Mouse (Mus musculus): Measurements from ENCODE around the gene Usp28. TPM values are rescaled to one million over a fixed set of nuclear protein-coding genes. Genes with fewer than 3 reads are reported as not detected.
"Not testable (repeated sequence)": the region's sequence is repeated elsewhere in the genome, so short reads cannot be mapped to it uniquely, and the experiment has no call there.

The Usp28 gene
- polyA plus RNA-seq, 1 experiment from 2014 or later = 121 TPM

GRCm38 (mm10) chr9:48980781-48981180 lies 4.4 kb upstream of the Usp28 start:
- H3K4me2 ChIP-seq (ENCODE audit: low read depth, low read length) = no peak overlapping the region
- no peak overlapping the region for H3K4me3 ChIP-seq (ENCODE audit: low read length)
- H3K9ac ChIP-seq (ENCODE audit: low read length) = no peak overlapping the region
- H3K36me3 ChIP-seq (ENCODE audit: control insufficient read depth, insufficient read depth) = no peaks in the 10 kb centered on the region
- H3K4me1 ChIP-seq (ENCODE audit: control insufficient read depth, insufficient read depth, low read length) = peaks cover 2% of the 10 kb centered on the region
- ATAC-seq (replicated peaks; ENCODE audit: extremely low read depth, insufficient read depth, low FRiP score) = no peak
- H3K9me3 ChIP-seq (replicated peaks; ENCODE audit: control insufficient read depth, low read length) = no peaks in the 10 kb centered on the region
- H3K27ac ChIP-seq (ENCODE audit: low read length) = peak overlapping the region; percentile 70
- no peaks in the 10 kb centered on the region for H3K27me3 ChIP-seq (ENCODE audit: control insufficient read depth, insufficient read depth, low read length)
- WGBS = 29% methylated on average over 3 of the region's 3 CpGs

- Histone ChIP-seq H3K36me3 (ENCODE audit: control insufficient read depth, insufficient read depth) (no peaks in the 10 kb centered on the region), H3K9ac (ENCODE audit: low read length) (no peak overlapping the region), H3K27me3 (ENCODE audit: control insufficient read depth, insufficient read depth, low read length) (no peaks in the 10 kb centered on the region), H3K4me3 (ENCODE audit: low read length) (no peak overlapping the region), H3K4me2 (ENCODE audit: low read depth, low read length) (no peak overlapping the region), H3K9me3 (replicated peaks; ENCODE audit: control insufficient read depth, low read length) (no peaks in the 10 kb centered on the region), H3K4me1 (ENCODE audit: control insufficient read depth, insufficient read depth, low read length) (peaks cover 2% of the 10 kb centered on the region), H3K27ac (ENCODE audit: low read length) (no peak overlapping the region)
- no peak for ATAC-seq (replicated peaks; ENCODE audit: extremely low read depth, insufficient read depth, low FRiP score)
These were observed 3.3 kb upstream of the Usp28 start for GRCm38 (mm10) chr9:48981827-48982226.

- H3K36me3 ChIP-seq (ENCODE audit: control insufficient read depth, insufficient read depth); H3K27ac ChIP-seq (ENCODE audit: low read length): not testable (repeated sequence)
These were observed 1.4 kb upstream of the Usp28 start for GRCm38 (mm10) chr9:48983801-48984200.

GRCm38 (mm10) chr9:48984320-48984844 lies 793 bp upstream of the Usp28 start:
- Histone ChIP-seq H3K4me2 (ENCODE audit: low read depth, low read length) (peak overlapping the region; percentile 74), H3K27me3 (ENCODE audit: control insufficient read depth, insufficient read depth, low read length) (no peaks in the 10 kb centered on the region), H3K27ac (ENCODE audit: low read length) (peak overlapping the region; percentile 95), H3K9ac (ENCODE audit: low read length) (peak overlapping the region; percentile 81), H3K4me1 (ENCODE audit: control insufficient read depth, insufficient read depth, low read length) (peaks cover 12% of the 10 kb centered on the region), H3K4me3 (ENCODE audit: low read length) (peak overlapping the region; percentile 62), H3K36me3 (ENCODE audit: control insufficient read depth, insufficient read depth) (no peaks in the 10 kb centered on the region), H3K9me3 (replicated peaks; ENCODE audit: control insufficient read depth, low read length) (no peaks in the 10 kb centered on the region)
- ATAC-seq (replicated peaks; ENCODE audit: extremely low read depth, insufficient read depth, low FRiP score) = no peak
- 17% methylated on average over 8 of the region's 8 CpGs for WGBS

More at GRCm38 (mm10) chr9:48983801-48984200, 1.4 kb upstream of the Usp28 start:
- not testable (repeated sequence) for H3K4me2 ChIP-seq (ENCODE audit: low read depth, low read length); H3K4me3 ChIP-seq (ENCODE audit: low read length); H3K9ac ChIP-seq (ENCODE audit: low read length); ATAC-seq (replicated peaks; ENCODE audit: extremely low read depth, insufficient read depth, low FRiP score); H3K9me3 ChIP-seq (replicated peaks; ENCODE audit: control insufficient read depth, low read length); H3K27me3 ChIP-seq (ENCODE audit: control insufficient read depth, insufficient read depth, low read length)
- H3K4me1 ChIP-seq (ENCODE audit: control insufficient read depth, insufficient read depth, low read length) = peaks cover 10% of the 10 kb centered on the region
- 92% methylated on average over 6 of the region's 6 CpGs for WGBS

GRCm38 (mm10) chr9:48985708-48986088 lies 523 bp downstream of the Usp28 start:
- H3K36me3 ChIP-seq (ENCODE audit: control insufficient read depth, insufficient read depth) = no peaks in the 10 kb centered on the region
- no peaks in the 10 kb centered on the region for H3K9me3 ChIP-seq (replicated peaks; ENCODE audit: control insufficient read depth, low read length)
- no peaks in the 10 kb centered on the region for H3K27me3 ChIP-seq (ENCODE audit: control insufficient read depth, insufficient read depth, low read length)
- ATAC-seq (replicated peaks; ENCODE audit: extremely low read depth, insufficient read depth, low FRiP score) = no peak
- peaks cover 12% of the 10 kb centered on the region for H3K4me1 ChIP-seq (ENCODE audit: control insufficient read depth, insufficient read depth, low read length)
- WGBS = 0% methylated on average over 20 of the region's 20 CpGs
- peak overlapping the region; percentile 84 for H3K9ac ChIP-seq (ENCODE audit: low read length)
- H3K27ac ChIP-seq (ENCODE audit: low read length) = peak overlapping the region; percentile 99
- peak overlapping the region; percentile 72 for H3K4me2 ChIP-seq (ENCODE audit: low read depth, low read length)
- H3K4me3 ChIP-seq (ENCODE audit: low read length) = peak overlapping the region; percentile 66

GRCm38 (mm10) chr9:48986616-48987141 lies 1.5 kb downstream of the Usp28 start:
- peak; percentile 47 for ATAC-seq (replicated peaks; ENCODE audit: extremely low read depth, insufficient read depth, low FRiP score)
- Histone ChIP-seq H3K4me1 (ENCODE audit: control insufficient read depth, insufficient read depth, low read length) (peaks cover 9% of the 10 kb centered on the region), H3K27me3 (ENCODE audit: control insufficient read depth, insufficient read depth, low read length) (no peaks in the 10 kb centered on the region), H3K4me2 (ENCODE audit: low read depth, low read length) (peak overlapping the region; percentile 72), H3K36me3 (ENCODE audit: control insufficient read depth, insufficient read depth) (no peaks in the 10 kb centered on the region), H3K4me3 (ENCODE audit: low read length) (peak overlapping the region; percentile 66), H3K27ac (ENCODE audit: low read length) (peak overlapping the region; percentile 99), H3K9ac (ENCODE audit: low read length) (peak overlapping the region; percentile 84), H3K9me3 (replicated peaks; ENCODE audit: control insufficient read depth, low read length) (no peaks in the 10 kb centered on the region)
- 14% methylated on average over 7 of the region's 7 CpGs for WGBS

- Histone ChIP-seq H3K36me3 (ENCODE audit: control insufficient read depth, insufficient read depth) (no peaks in the 10 kb centered on the region), H3K4me1 (ENCODE audit: control insufficient read depth, insufficient read depth, low read length) (peaks cover 9% of the 10 kb centered on the region), H3K4me3 (ENCODE audit: low read length) (peak overlapping the region; percentile 66), H3K4me2 (ENCODE audit: low read depth, low read length) (peak overlapping the region; percentile 72), H3K9ac (ENCODE audit: low read length) (peak overlapping the region; percentile 84), H3K27ac (ENCODE audit: low read length) (peak overlapping the region; percentile 99), H3K27me3 (ENCODE audit: control insufficient read depth, insufficient read depth, low read length) (no peaks in the 10 kb centered on the region), H3K9me3 (replicated peaks; ENCODE audit: control insufficient read depth, low read length) (no peaks in the 10 kb centered on the region)
- WGBS = 17% methylated on average over 12 of the region's 12 CpGs
- no peak for ATAC-seq (replicated peaks; ENCODE audit: extremely low read depth, insufficient read depth, low FRiP score)
These were observed 2.3 kb downstream of the Usp28 start for GRCm38 (mm10) chr9:48987201-48988101.

GRCm38 (mm10) chr9:48991671-48992070 lies 6.5 kb downstream of the Usp28 start:
- 75% methylated on average over 5 of the region's 5 CpGs for WGBS
- ATAC-seq (replicated peaks; ENCODE audit: extremely low read depth, insufficient read depth, low FRiP score) = no peak
- H3K27me3 ChIP-seq (ENCODE audit: control insufficient read depth, insufficient read depth, low read length) = no peaks in the 10 kb centered on the region
- no peak overlapping the region for H3K4me3 ChIP-seq (ENCODE audit: low read length)
- H3K4me1 ChIP-seq (ENCODE audit: control insufficient read depth, insufficient read depth, low read length) = peaks cover 20% of the 10 kb centered on the region
- H3K4me2 ChIP-seq (ENCODE audit: low read depth, low read length) = no peak overlapping the region
- no peaks in the 10 kb centered on the region for H3K9me3 ChIP-seq (replicated peaks; ENCODE audit: control insufficient read depth, low read length)
- H3K36me3 ChIP-seq (ENCODE audit: control insufficient read depth, insufficient read depth) = 0 out of 2 replicates have a peak, but pooled peaks cover 2% of the 10 kb centered on the region
- no peak overlapping the region for H3K27ac ChIP-seq (ENCODE audit: low read length)
- no peak overlapping the region for H3K9ac ChIP-seq (ENCODE audit: low read length)

- Histone ChIP-seq H3K27ac (ENCODE audit: low read length) (no peak overlapping the region), H3K4me3 (ENCODE audit: low read length) (no peak overlapping the region), H3K4me2 (ENCODE audit: low read depth, low read length) (no peak overlapping the region), H3K9ac (ENCODE audit: low read length) (no peak overlapping the region), H3K36me3 (ENCODE audit: control insufficient read depth, insufficient read depth) (peaks cover 5% of the 10 kb centered on the region), H3K27me3 (ENCODE audit: control insufficient read depth, insufficient read depth, low read length) (no peaks in the 10 kb centered on the region), H3K4me1 (ENCODE audit: control insufficient read depth, insufficient read depth, low read length) (peaks cover 23% of the 10 kb centered on the region), H3K9me3 (replicated peaks; ENCODE audit: control insufficient read depth, low read length) (no peaks in the 10 kb centered on the region)
- ATAC-seq (replicated peaks; ENCODE audit: extremely low read depth, insufficient read depth, low FRiP score) = no peak
- 85% methylated on average over 7 of the region's 7 CpGs for WGBS
These were observed 9.6 kb downstream of the Usp28 start for GRCm38 (mm10) chr9:48994779-48995178.

Data from heart, embryonic 16.5 days (tissue).